Mouse (Mus musculus) liver, adult 10 weeks (tissue): ENCODE data around the gene Aasdhppt. TPM values are rescaled to one million over a fixed set of nuclear protein-coding genes. Genes with fewer than 3 reads are reported as not detected.

Source experiments
- polyA plus RNA-seq: library from polyadenylated mRNA; stranded (reverse); fragments of 350-450 nt; fragmentation: Illumina TruSeq; extraction: RNeasy Lipid Tissue Mini Kit (QIAGEN cat#74804); gene quantifications from one replicate; pipeline ENCODE4 v1.2.3, GENCODE M21; 2014; ENCODE audit warnings: low read depth, low replicate concordance

The Aasdhppt gene
- 63.0 TPM for polyA plus RNA-seq

DNA sequence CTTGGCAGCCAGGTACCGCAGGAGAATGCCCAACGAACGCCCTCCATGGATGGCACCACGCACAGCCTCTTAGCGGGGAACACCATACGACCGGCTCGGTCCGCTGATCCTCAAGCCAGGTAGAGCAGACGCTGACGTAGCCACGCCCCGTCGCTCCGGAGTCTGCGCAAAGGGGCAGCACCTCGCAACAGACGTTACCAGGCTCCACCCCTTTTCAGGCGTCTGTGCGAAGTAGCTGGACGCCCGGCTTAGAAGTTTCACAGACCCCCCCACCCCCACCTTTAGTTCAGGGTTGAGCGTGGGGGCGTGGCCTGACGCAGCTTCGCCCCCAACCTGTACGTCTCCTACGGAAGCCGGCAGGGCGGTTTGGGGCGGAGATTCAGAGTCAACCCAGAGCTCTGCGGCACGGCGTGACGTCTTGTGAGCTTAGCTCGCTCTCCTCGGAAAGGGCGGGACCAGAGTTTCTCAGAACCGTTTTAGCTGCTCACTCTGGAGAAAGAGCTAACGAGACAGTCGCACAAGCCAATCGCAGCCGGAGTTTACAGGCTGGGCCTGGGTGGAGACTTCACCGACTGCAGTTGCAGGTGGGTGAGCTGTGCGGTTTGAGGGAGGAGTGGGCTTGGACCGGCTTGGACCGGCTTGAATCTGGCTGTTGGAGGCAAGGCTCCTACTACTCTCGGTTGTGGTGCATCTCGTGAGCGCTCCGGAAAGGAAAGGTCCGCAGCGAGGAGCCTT is at the start of gene Aasdhppt, which contains the start of gene Kbtbd3:
TSS of gene Aasdhppt (minus strand) at position 121 of the 735 bp plus-strand sequence.
TSS of gene Kbtbd3 (plus strand) at position 483 of the 735 bp plus-strand sequence.

Other genes starting within 250 kb of the Aasdhppt start
- 6.0 TPM for gene Kbtbd3, start 362 bp upstream of the Aasdhppt start, polyA plus RNA-seq
- 39.1 TPM for gene Msantd4, start 67.1 kb upstream of the Aasdhppt start, polyA plus RNA-seq